Mouse (Mus musculus): Measurements from ENCODE around the gene St6galnac1.
"Not testable (repeated sequence)": the region's sequence is repeated elsewhere in the genome, so short reads cannot be mapped to it uniquely, and the experiment has no call there.

The St6galnac1 gene

DNA sequence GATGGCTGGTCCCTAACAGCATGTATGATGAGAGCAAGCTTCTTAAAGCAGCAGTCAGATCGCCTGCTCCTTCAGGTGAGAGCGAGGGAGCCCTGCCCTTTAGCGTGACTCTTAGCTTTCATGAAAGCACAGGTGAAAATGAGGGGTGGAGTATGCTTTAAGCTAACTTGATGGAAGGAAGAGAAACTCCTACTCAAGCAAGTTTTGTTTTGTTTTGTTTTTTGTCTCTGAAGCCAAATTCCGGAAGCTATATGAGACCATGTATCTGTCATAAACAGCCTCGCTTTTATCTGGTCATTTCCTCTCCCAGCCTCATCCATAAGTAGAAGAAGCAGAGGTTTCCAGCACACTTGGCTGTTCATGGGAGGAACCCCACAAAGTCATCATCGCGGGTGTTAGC lies at the start of gene St6galnac1:
Gene St6galnac1 (minus strand): TSS at position 101 of the 400 bp plus-strand sequence.
- no peak for DNase-seq (ENCODE audit: low read depth, low spot score)

DNA sequence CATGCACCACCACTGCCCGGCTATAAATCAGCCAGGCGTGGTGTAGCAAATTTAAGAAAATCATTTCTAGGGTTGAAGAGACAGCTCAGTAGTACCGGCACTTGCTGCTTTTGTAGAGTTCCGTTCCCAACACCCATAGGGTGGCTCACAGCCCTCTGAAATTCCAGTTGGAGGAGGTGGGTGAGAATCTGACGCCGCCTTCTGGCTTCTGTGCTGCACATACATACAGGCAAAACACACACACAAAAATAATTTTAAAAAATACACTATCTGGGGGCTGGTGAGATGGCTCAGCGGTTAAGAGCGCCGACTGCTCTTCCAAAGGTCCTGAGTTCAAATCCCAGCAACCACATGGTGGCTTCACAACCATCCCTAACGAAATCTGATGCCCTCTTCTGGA lies 48.6 kb upstream of the St6galnac1 start:
- DNase-seq (ENCODE audit: low read depth, low spot score) = not testable (repeated sequence)

DNA sequence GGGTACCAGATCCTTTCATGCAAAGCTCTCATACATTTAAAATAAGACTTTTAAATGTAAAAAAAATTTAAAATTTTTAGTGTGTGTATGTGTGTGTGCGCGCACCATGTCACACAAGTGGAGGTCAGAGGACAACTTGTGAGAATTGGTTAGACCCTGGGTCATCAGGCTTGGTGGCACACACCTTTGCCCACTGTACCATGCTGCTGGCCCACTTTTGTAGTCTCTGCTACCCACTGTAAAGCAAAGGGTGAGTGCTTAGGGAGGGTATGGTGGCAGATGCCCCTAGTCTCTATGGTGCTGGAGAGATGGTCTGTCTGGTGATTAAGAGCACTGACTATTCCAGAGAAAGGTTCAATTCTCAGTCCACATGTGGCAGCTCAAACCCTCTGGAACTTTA lies 47.9 kb upstream of the St6galnac1 start:
- no peak for DNase-seq (ENCODE audit: low read depth, low spot score)

DNA sequence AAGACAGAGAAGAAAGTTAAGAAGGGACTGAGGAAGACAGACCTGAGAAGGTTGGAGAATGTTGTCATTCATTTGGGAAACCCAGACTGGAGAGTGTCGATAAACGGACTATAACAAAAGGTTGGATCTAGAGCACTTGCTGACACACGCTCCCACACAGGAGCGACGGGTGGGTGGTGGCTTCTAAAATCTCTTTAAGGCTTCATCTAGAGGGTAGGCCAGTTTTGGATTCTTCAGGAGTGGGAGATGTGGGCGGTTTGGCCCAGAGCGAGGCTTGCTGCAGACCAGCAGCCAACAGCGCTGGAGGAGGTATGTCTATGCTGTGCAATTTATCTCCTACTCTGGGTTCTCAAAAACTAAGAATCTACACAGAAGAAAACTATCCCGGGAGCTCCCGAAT lies 47.3 kb upstream of the St6galnac1 start:
- no peak for DNase-seq (ENCODE audit: low read depth, low spot score)

DNA sequence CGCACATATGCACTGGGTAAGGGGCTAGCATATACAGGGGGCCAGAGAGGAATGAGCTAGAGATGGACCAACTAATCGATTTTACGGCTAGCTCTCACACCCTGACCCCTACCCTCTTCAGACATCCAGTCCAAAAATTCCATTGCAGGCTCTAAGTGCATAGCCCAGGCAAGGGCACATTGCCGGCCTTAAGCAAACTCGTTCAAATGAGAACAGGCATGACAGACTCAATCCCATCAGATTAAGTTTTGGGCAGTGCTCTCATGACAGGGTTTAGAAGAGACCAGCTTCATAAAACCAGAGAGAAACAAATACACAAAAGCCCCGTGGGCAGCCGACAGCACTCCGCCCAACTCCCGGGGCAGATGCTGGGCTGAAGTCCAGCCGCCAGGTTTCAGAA lies 46.9 kb upstream of the St6galnac1 start:
- no peak for DNase-seq (ENCODE audit: low read depth, low spot score)

DNA sequence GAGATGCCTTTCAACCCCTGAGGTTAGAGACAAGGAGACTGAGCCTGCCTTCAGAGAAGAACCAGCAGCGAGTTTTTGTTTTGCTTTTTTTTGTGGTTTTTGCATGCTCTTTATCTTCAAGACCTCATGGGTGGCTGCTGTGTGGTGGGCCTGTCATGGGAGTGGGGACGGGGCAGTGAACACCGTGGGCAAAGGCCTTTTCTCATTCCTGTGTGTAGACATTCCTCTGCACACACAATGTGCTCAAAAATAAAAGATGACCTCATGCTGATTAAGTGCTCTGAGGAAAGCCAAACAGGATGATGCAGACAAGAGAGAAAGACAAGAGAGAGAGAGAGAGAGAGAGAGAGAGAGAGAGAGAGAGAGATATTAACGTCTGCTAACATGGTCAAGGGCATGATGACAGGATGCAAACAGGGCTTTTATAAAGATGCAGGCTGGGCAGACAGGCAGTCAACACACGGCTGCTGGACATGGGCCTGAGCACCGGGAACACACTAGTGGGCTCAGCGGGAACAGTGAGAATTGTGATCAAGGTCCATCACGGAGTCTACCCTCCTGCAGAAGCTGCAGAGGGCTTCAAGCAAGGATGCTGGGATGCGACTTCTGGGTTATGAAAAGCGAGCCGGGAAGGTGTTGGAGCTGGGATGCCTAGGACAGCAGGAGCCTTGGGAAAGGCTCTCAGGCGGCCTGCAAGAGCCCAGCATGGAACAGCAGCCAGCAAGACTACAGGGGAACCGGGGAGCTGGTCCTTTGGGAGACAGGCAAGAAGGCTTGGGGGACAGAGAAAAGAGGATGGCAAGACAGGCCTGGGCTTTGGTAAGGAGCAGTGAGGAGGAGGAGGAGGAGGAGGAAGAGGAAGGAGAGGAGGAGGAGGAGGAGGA lies 46.0 kb upstream of the St6galnac1 start:
- DNase-seq (ENCODE audit: low read depth, low spot score) = no peak

DNA sequence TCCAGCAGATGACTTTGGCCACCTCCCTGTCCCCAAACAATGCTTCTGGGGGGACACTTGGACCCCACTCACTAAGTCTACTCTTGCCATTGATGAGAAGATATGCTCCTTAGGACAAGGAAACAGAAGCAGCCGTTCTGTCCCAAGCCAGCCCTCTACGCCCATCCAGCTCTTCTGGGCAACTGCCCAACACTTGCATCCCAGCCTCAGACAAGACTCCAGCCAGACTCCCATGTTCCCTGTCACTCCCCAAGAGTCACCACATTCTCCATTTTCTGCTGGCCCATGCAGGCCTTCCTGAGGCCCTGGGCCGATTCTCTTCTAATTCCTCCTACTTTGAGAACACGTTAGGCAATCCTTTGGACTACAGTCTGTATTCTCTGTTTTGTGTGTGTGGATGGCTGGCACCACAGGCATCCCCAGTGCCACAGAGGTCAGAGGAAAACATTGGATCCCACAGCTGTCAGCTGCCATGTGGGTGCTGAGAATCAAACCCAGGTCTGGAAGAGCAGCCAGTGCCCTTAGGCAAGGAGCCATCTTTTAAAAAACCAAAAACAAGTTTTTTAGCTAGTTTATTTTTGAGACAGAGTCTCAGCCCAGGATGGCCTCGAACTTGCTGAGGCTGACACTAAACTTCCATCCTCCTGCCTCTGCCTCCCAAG lies 44.8 kb upstream of the St6galnac1 start:
- peak; percentile 68 for DNase-seq (ENCODE audit: low read depth, low spot score)

DNA sequence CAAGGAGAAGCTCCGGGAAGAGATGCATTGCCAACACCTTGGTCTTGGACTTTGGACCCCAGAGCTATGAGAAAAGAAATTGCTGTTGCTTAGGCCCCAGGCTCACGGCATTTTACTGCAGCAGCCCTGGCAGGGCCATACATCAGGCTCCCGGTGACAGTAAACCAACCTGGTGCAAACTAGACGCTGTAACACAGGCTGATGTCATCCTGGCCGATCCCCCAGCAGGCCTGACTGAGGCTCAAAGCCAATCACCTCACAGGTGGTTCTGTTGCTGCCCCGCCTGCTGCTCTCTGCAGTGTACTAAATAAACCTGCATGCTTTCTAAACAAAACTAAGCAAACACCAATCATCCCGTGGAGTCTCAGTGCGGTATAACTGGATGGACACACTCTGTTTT lies 43.4 kb upstream of the St6galnac1 start:
- no peak for DNase-seq (ENCODE audit: low read depth, low spot score)

DNA sequence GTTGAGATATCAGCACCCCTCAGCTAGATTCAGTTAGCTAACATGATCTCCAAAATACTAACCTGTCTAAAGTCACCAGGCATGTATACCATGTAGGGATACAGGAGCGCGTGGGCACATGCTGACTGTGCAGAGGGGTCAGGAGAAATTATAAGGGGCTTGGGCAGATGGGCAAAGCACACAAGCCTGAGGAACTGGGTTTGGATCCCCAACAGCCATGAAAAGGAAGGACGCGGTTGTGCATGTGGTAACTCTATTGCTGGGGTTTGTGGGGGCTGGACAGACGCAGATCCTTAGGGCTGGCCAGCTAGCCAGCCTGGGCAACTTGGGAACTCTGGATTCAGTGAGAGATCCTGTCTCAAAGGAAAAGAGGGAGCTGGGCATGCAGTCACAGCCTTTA lies 42.3 kb upstream of the St6galnac1 start:
- DNase-seq (ENCODE audit: low read depth, low spot score) = no peak

DNA sequence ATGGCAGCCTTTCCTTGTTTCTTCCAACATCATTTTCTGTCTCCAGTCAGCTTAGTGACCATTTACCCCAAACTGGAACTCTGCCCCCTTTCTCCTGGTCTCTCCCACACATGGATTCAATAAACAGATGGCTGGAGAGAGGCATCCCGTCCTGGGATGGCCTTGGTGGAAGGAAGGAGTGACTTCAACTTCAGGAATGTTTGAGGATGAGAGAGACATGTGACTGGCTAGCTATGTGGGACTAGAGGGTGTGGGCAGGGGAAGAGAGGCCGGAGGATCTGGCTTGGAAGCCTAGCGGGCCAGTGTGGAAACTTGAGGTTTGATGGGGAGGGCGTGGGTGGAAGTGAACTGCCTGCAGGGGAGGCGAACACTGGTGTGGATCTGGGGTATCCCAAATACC lies 41.5 kb upstream of the St6galnac1 start:
- peak; percentile 89 for DNase-seq (ENCODE audit: low read depth, low spot score)

DNA sequence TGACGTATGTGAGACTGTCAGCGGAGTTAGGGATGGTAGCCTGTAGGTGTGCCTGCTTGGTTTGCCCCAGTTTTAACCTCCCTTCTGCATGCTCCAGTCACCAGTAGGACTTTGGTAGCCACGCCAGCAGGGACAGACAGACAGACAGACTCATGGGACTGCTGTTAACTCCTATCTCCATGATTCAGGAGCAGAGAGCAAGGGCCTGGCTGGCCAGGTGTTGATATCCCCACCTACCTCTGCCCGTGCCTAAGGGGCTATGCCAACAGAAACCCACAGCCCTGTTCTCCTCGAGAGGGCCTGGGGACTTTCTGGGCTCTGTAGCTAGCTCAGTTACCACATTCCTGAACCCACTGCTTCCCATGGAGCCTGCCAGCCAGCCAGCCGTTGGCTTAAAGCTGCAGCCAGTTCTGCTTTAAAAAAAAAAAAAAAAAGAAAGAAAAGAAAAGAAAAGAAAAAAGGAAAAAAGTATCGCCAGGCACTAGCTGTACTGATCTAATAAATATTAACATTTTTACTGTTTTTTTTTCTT lies 39.6 kb upstream of the St6galnac1 start:
- DNase-seq (ENCODE audit: low read depth, low spot score) = no peak

DNA sequence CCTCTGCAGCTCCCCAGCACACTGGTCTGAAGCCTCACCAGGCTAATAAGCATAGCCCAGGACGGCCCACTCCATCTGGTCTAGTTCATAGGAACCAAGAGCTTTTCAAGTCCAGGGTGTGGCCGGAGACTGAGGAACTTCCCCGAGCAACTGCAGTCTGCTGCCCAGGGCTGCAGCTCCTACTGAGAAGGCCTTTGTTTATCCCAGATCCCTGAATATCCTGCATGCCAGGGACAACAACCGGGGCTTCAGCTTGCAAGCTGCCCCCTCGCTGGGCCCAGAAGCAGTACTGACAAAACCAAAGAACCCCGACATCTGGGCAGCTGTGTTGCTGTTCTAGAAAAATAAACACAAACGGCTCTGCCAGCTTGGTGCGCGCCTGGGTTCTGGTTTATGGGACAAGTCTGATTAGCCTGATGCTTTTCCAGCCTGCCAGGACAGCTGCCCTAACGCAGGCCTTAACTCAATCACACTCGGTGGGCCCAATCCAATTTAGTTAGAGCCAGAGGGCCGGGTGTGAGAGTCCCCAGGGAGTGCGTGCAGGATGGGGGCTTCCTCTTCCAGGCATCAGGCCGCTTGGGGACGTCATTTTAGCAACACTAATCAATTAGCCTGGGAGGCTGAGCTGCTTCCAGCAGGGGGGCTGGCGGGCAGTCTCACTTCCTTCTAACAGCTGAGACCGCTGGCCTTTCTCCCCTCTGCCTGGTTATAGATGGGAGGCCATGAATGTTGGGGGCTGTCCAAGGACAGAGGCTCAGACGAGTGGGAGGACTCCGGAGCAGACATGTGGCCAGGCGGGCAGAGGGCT lies 39.0 kb upstream of the St6galnac1 start:
- DNase-seq (ENCODE audit: low read depth, low spot score) = peak; percentile 78

DNA sequence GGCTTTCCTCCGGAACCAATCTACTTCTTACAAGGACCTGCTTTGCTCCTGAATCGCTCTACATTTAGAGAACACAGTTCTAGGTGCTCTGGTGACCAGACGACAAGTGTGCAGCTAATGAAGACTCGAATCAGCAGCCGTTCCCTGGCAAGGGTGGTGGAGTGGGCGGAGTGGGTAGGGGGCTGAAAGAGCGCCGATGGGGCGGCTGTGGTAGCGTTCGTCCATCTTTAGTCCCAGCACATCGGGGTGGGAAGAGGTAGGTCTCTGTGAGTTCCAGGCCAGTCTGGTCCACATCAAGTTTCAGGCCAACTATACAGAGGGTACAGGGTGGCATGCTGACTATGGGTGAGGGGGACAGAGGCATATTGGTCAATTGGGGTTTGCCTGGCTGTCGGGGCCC lies 38.3 kb upstream of the St6galnac1 start:
- no peak for DNase-seq (ENCODE audit: low read depth, low spot score)

DNA sequence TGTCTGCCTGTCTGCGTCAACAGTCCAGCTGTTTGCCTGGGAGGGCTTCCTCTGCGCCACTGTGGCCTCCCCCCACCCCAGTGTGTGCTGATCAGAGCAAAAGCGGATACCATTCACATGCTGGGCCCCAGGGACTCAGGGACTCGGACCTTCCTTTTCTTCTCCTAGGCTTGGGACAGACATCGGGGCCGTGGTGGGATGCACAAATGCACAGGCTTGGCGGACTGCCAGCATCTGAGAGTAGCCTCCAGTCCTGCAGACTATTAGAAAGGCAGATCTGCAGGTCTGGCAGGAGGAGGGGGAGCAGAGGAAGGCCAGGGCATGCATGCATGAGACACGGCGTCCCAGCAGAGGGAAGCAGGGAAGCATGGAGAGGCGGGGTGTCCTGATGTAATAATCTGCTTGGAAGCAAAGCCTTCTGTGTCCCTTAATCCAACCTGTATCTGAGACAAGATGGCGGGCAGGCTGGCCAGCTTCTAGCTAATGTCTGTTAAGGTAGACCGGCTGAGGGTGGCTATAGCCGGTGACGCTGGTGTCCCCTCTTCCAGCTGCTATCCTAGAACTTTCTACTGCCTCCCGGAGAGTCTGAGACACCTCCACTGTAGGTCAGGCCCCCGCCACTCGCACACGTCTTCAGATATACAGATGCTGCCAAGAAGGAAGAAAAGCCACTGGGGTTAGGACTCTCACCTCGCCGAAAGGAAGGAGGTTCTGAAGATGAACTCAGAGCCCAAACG lies 37.7 kb upstream of the St6galnac1 start:
- no peak for DNase-seq (ENCODE audit: low read depth, low spot score)

DNA sequence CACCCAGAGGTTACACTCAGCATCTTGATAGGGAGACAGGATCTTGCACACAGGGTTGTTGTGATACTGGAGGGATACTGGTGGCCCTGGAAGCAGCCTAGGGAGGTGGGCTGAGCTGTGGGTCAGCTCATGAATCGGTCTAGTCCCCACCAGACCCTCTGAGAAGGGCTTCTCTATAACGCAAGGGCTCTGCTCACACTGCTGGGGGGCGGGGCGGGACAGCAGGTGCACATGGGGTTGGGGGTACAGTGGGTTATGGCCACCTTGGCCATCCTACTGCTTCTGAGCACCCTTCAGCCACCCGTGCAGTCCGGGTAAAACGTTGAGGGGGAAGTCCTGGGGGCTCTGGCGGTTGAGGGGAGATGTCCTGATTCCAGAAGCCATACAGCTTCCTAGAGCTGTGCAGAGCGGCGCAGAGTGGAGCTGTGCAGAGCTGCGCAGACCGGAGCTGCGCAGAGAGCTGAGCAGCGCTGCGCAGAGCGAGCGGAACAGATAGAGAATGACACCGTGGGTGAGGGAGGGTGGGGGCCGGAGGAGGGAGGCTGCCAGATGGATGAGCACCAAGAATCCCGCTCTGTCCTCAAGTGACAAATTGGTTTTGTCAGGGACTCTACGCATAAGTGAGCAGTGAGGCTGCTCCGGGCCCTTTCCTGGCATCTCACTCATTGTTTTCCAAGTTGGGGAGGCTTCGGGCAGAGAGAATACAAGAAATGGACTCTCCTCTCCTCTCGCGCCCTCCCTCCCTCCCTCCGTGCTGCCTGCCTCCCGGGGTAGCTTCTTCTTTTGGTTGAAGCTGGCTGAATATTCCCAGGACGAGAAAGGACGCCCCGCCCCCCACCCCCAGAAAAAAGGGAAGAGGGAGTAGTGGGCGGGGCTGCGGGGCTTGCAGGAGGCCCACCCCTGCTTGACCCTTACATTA lies 35.9 kb upstream of the St6galnac1 start:
- peak; percentile 50 for DNase-seq (ENCODE audit: low read depth, low spot score)

DNA sequence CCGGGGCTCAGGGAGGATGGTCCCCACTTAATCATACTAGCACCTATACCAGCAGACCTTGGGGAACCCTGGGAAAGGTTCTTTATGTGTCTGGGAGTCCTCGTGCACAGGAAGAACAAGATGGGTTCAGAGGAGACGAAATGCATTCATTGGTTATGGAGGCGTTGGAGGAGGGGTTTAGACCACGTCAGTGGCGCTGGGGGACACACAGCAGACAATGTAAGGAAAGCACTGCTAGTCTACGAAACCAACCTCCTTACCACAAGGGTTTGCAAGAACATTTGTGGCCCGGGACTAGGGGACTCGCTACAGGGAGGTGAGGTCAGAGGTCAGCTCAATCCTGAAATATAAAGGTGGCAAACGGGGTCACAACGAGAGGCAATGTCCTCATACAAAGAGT lies 35.2 kb upstream of the St6galnac1 start:
- DNase-seq (ENCODE audit: low read depth, low spot score) = no peak

DNA sequence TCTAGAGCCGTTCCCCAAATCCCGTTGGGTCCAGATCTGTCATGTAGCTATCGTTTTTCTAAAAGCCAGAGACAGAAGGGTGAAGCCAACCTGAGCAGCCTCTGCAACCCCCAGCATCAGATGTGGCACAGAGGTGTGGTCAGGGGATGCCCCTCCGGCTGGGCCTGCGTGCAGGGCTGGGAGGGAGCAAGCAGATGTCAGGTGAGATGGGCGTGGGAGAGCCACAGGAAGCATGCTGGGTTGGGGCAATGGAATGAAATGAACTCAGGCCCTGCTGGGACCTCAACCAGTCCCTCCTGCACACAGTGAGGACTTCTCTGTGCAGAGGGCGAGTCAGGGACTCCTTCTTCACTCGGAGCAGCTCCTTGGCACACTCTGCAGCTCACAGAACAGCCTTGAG lies 34.2 kb upstream of the St6galnac1 start:
- no peak for DNase-seq (ENCODE audit: low read depth, low spot score)

DNA sequence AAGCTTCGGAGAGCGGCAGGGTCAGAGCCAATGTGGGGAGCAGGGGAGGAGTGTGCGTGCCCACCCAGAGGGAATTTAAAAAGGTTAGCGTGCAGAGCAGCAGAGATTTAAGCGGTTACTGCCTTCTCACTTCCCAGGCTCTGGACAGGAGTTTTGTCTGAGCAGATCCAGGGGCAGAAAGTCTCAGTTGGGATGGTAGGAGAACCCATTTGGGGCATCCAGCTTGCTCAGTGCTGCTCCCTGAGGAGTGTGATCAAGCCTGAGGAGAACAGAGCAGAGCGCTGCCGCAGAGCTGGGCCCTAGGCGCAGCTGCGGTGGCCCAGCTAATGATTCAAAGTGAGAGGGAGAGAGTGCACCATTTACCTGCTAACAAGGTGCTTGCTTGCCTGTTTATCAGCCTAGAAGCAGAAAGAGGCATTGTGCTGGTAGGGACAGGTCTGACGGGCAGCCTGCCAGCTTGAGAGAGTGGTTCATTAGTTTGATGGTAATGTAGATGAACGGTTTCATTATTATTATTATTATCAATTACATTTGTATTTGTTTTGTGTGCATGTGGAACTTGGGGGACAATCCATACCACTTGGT lies 33.6 kb upstream of the St6galnac1 start:
- DNase-seq (ENCODE audit: low read depth, low spot score) = no peak

DNA sequence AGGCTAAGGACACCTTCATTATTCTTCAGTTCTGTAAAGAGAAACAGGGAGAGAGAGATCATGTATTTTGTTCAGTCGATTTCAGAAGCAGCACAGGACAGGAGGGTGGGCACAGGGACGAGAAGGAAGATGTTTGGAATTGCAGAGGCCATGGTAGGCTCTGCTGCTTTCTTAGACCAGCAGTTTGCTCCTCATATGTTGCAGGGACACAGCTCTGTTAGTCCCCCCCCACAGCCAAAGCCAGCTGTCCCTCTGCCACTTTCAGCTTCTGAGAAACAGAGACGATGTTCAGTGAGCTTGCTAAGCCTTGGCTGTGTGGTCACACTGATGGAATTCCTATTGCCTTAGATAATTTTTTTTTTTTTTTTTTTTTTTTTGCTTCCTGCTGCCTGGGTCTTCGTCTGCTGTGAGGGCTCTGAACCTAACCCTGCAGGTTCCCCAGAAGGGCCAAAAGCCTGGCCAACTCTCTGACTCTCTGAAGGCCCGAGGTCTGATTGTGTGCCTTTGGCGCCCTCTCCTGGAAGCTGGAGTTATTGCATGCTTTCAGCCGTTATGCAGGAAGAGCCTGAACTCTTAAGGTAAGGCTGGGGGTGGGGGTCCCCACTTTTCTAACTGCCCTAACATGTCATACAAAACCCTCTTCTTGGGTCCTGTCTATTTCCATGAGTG lies 32.8 kb upstream of the St6galnac1 start:
- DNase-seq (ENCODE audit: low read depth, low spot score) = peak; percentile 89
